Mouse (Mus musculus): ENCODE results near the gene Cd4. TPM values are rescaled to one million over a fixed set of nuclear protein-coding genes. Genes with fewer than 3 reads are reported as not detected.

Gene Cd4
- polyA plus RNA-seq, 1 experiment from 2014 or later: 0.13 TPM

DNA sequence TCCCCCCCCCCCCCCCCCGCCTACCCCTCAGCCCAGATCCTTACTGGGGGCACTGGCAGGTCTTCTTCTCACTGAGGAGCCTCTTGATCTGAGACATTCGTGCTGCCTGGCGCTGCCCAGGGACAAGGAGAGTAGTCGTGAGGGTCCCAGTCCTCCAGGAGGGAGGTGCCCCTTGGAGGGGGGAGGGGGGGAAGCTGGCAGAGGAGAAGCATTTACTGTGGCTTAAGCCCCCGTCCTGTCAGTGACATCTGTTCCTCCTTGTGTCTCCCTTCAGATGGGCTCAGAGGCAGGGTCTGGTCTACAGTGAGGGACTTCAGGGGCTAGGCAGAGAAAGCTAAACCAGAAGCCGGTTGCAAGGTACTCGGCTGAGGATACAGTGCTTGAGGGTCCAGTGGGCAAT, 21.5 kb downstream of the Cd4 start:
- WGBS: 59% methylated on average over 6 of the region's 7 CpGs
- Histone ChIP-seq H3K27ac (ENCODE audit: low read length) (no peak overlapping the region), H3K27me3 (ENCODE audit: control insufficient read depth, insufficient read depth, low read depth, low read length) (peaks cover 24% of the 10 kb centered on the region), H3K4me3 (ENCODE audit: low read length) (no peak overlapping the region), H3K9ac (ENCODE audit: low read length) (no peak overlapping the region), H3K9me3 (ENCODE audit: control insufficient read depth, low read length) (no peaks in the 10 kb centered on the region), H3K4me1 (replicated peaks; ENCODE audit: control insufficient read depth, insufficient read depth, low read length) (peaks cover 11% of the 10 kb centered on the region), H3K36me3 (ENCODE audit: control insufficient read depth, insufficient read depth, low read length) (no peaks in the 10 kb centered on the region), H3K4me2 (ENCODE audit: low read depth, low read length) (no peak overlapping the region)
- no peak for ATAC-seq (ENCODE audit: low read depth)

DNA sequence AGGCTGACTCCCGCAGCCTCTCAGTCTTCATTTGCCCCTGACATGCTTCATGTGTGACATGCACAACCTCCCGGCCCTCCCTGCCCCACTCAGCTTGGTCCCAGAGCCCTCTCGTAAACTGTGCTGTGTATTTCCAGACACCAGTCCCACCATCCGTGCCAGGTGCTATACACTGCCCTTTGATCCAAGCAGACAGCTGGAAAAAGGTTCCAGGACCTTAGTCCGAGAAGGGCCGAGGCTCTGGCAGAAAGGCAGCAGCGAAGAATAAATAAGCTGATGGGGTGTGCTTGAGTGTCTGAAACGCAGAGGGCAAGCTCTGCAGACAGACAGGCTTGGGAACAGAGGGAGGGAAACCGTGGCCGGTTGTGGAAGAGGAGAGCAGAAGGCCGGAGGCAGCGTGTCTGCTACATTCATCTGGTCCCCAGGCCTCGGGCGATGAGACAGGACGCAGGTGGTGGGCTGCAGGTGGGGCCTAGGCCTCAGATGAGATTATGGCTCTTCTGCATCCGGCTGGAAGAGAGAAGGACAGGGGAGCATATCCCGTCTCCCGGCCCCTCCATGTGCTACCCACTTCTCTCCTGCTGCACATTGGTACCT, 22.2 kb downstream of the Cd4 start:
- Histone ChIP-seq H3K9me3 (ENCODE audit: control insufficient read depth, low read length) (no peaks in the 10 kb centered on the region), H3K4me1 (replicated peaks; ENCODE audit: control insufficient read depth, insufficient read depth, low read length) (peaks cover 11% of the 10 kb centered on the region), H3K36me3 (ENCODE audit: control insufficient read depth, insufficient read depth, low read length) (no peaks in the 10 kb centered on the region), H3K9ac (ENCODE audit: low read length) (no peak overlapping the region), H3K4me2 (ENCODE audit: low read depth, low read length) (no peak overlapping the region), H3K4me3 (ENCODE audit: low read length) (no peak overlapping the region), H3K27me3 (ENCODE audit: control insufficient read depth, insufficient read depth, low read depth, low read length) (peaks cover 29% of the 10 kb centered on the region), H3K27ac (ENCODE audit: low read length) (no peak overlapping the region)
- WGBS: 33% methylated on average over 18 of the region's 18 CpGs
- ATAC-seq (ENCODE audit: low read depth): no peak

DNA sequence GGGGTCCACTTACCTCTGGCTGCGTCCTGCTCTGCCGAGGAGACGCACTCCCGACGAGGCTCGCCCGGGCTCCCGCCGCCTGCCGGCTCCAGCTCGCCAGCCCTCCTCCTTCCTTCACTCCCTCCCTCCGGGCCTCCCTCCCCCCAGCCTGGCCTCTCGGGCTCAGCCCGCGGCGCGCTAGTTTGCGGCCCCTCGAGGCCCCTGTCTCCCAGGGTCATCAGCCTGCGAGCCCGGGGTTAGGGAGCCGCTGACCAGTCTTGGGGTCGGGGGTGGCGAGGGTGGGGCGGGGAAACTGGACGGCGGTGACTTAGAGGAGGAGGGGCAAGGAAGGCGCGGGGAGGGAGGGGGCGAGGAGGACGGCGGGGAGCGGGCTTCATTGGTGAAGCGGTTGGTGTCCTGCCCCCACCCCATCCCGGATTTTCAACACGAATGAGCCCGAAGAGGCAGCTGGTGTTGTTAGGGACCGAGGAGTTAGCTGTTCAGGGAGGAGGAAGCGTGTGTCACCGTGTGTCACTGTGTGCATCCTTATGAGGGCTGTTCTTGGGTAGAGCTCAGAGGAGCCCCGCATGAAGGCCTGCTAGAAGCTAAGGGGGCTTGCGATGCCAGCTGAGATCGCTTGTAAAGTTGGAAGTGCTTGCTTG, 24.2 kb downstream of the Cd4 start, which contains the start of gene Gpr162:
TSS of gene Gpr162 (minus strand) at position 326 of the 641 bp plus-strand sequence.
- ATAC-seq (ENCODE audit: low read depth): peak; percentile 66
- no peaks in the 10 kb centered on the region for H3K9me3 ChIP-seq (ENCODE audit: control insufficient read depth, low read length)
- peak within 1 kb of the TSS; percentile 59 for H3K4me3 ChIP-seq (ENCODE audit: low read length)
- H3K4me1 ChIP-seq (replicated peaks; ENCODE audit: control insufficient read depth, insufficient read depth, low read length): peaks cover 11% of the 10 kb centered on the region
- H3K4me2 ChIP-seq (ENCODE audit: low read depth, low read length): peak within 1 kb of the TSS; percentile 99
- H3K27me3 ChIP-seq (ENCODE audit: control insufficient read depth, insufficient read depth, low read depth, low read length): peaks cover 38% of the 10 kb centered on the region
- H3K27ac ChIP-seq (ENCODE audit: low read length): no peak within 1 kb of the TSS
- H3K36me3 ChIP-seq (ENCODE audit: control insufficient read depth, insufficient read depth, low read length): no peaks in the 10 kb centered on the region
- H3K9ac ChIP-seq (ENCODE audit: low read length): peak within 1 kb of the TSS; percentile 72
- under 1% methylated on average over 38 of the region's 43 CpGs for WGBS

DNA sequence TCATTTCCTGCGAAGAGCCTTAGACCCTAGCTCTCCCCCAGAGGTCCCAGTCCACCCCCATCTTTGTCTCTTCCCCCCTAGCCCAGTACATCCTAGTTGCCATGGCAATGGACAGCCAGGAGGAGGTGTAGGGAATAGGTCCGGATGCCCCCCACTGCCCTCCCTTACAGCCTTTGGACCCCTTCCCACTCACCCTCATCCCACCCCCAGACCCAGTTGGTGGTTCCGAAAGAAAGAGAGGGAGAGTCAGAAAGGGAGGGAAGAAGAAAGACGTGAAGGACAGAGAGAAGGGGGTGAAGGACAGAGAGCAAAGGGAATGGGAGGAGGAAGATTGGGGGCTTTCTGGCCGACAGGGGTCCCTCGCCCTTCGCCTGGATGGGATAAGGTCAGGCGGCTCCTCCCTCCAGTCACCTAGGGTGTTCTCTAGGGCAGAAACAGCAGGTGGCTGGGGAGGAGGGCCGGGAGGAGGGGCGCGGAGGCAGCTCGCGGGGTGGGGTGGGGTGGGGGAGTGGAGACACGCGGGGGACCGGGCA, 24.8 kb downstream of the Cd4 start:
- WGBS: 2% methylated on average over 11 of the region's 16 CpGs
- H3K4me1 ChIP-seq (replicated peaks; ENCODE audit: control insufficient read depth, insufficient read depth, low read length): peaks cover 12% of the 10 kb centered on the region
- H3K36me3 ChIP-seq (ENCODE audit: control insufficient read depth, insufficient read depth, low read length): no peaks in the 10 kb centered on the region
- no peak overlapping the region for H3K27ac ChIP-seq (ENCODE audit: low read length)
- peak overlapping the region; percentile 59 for H3K4me3 ChIP-seq (ENCODE audit: low read length)
- peak overlapping the region; percentile 72 for H3K9ac ChIP-seq (ENCODE audit: low read length)
- peak; percentile 11 for ATAC-seq (ENCODE audit: low read depth)
- H3K9me3 ChIP-seq (ENCODE audit: control insufficient read depth, low read length): no peaks in the 10 kb centered on the region
- H3K4me2 ChIP-seq (ENCODE audit: low read depth, low read length): peak overlapping the region; percentile 99
- peaks cover 44% of the 10 kb centered on the region for H3K27me3 ChIP-seq (ENCODE audit: control insufficient read depth, insufficient read depth, low read depth, low read length)

DNA sequence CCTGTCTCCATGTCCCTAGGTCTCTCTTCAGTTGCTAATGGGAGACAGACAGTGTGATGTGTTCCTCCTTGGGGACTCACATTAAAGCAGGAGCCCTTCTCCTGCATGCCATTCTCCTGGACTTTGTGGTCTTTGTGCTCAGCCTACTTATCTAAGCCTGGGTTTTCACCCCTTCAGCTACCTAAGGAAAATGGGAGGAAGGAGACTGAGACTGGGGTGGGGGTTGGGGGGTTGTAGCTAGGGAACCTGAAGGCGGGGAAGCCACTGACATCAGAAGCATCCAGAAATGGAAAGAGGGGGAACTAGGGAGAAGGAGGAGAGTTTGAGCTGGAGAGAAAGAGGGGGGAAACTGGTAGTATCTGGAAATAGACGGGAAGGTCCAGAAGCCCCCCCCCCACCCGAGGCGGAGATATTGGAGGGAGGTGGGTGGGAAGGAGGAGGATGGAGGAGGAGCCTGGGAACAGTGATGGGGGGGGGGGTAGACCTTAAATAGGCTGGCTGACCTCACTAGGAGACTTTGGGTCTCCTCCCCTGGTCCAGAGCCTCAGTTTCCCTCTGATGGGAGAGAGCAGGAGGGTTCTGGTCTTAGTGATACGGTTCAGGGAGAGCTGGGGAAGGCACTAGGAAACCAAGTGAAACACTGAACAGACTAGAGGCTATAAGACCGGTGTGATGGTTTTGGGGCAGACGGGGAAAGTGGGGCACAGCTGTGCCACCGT, 25.5 kb downstream of the Cd4 start:
- Histone ChIP-seq H3K4me3 (ENCODE audit: low read length) (no peak overlapping the region; the same call in 1 of the 2 replicates), H3K9ac (ENCODE audit: low read length) (no peak overlapping the region), H3K36me3 (ENCODE audit: control insufficient read depth, insufficient read depth, low read length) (no peaks in the 10 kb centered on the region), H3K27ac (ENCODE audit: low read length) (no peak overlapping the region), H3K9me3 (ENCODE audit: control insufficient read depth, low read length) (no peaks in the 10 kb centered on the region), H3K27me3 (ENCODE audit: control insufficient read depth, insufficient read depth, low read depth, low read length) (peaks cover 44% of the 10 kb centered on the region), H3K4me2 (ENCODE audit: low read depth, low read length) (peak overlapping the region; percentile 99), H3K4me1 (replicated peaks; ENCODE audit: control insufficient read depth, insufficient read depth, low read length) (peaks cover 18% of the 10 kb centered on the region)
- ATAC-seq (ENCODE audit: low read depth): no peak
- 18% methylated on average over 8 of the region's 8 CpGs for WGBS

DNA sequence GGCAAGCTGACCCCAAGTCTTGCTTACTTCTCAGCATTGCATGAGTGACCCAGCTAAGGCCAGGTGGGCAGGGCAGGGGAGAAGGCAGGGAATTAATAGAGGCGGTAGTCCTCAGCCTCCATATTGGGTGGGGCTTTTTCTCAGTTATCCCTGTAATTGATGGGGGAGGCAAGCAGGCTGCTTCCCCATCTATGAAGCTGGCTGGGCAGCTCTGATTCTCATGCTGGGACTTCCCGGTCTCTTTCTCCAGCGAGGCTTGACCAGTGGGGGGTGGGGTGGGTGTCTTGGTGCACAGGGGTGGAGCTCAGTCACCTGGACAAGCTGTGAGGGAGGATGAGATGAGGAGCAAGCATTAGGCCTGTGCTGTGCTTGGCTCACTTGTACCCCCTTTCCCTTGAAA, 26.2 kb downstream of the Cd4 start:
- H3K4me3 ChIP-seq (ENCODE audit: low read length): no peak overlapping the region
- H3K36me3 ChIP-seq (ENCODE audit: control insufficient read depth, insufficient read depth, low read length): no peaks in the 10 kb centered on the region
- no peak overlapping the region for H3K4me2 ChIP-seq (ENCODE audit: low read depth, low read length)
- peaks cover 18% of the 10 kb centered on the region for H3K4me1 ChIP-seq (replicated peaks; ENCODE audit: control insufficient read depth, insufficient read depth, low read length)
- H3K27me3 ChIP-seq (ENCODE audit: control insufficient read depth, insufficient read depth, low read depth, low read length): peaks cover 44% of the 10 kb centered on the region
- no peak overlapping the region for H3K9ac ChIP-seq (ENCODE audit: low read length)
- WGBS: 41% methylated on average over 3 of the region's 3 CpGs
- H3K27ac ChIP-seq (ENCODE audit: low read length): no peak overlapping the region
- H3K9me3 ChIP-seq (ENCODE audit: control insufficient read depth, low read length): no peaks in the 10 kb centered on the region
- no peak for ATAC-seq (ENCODE audit: low read depth)

DNA sequence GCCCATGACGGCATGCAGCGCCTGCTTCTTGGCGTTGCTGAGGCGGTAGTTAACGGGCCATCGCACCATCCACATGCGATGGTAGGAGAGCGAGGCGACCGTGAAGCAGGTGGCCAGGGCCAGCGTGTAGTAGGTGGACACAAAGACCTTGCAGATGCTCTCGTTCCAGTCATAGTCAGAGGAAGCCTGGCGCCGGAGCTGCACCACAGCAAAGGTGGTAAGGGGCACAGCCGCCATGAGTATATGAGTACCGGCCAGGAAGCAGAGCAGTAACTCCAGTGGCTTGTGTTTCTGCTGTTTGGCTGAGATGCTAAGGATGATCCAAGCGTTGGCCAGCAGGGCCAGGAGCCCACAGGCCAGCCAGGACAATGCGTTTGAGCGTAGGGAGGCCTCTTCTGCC, 26.8 kb downstream of the Cd4 start:
- Histone ChIP-seq H3K4me3 (ENCODE audit: low read length) (no peak overlapping the region), H3K9ac (ENCODE audit: low read length) (no peak overlapping the region), H3K36me3 (ENCODE audit: control insufficient read depth, insufficient read depth, low read length) (no peaks in the 10 kb centered on the region), H3K4me1 (replicated peaks; ENCODE audit: control insufficient read depth, insufficient read depth, low read length) (peaks cover 22% of the 10 kb centered on the region), H3K27me3 (ENCODE audit: control insufficient read depth, insufficient read depth, low read depth, low read length) (peaks cover 44% of the 10 kb centered on the region), H3K4me2 (ENCODE audit: low read depth, low read length) (no peak overlapping the region), H3K9me3 (ENCODE audit: control insufficient read depth, low read length) (no peaks in the 10 kb centered on the region), H3K27ac (ENCODE audit: low read length) (no peak overlapping the region)
- 74% methylated on average over 19 of the region's 19 CpGs for WGBS
- ATAC-seq (ENCODE audit: low read depth): no peak

DNA sequence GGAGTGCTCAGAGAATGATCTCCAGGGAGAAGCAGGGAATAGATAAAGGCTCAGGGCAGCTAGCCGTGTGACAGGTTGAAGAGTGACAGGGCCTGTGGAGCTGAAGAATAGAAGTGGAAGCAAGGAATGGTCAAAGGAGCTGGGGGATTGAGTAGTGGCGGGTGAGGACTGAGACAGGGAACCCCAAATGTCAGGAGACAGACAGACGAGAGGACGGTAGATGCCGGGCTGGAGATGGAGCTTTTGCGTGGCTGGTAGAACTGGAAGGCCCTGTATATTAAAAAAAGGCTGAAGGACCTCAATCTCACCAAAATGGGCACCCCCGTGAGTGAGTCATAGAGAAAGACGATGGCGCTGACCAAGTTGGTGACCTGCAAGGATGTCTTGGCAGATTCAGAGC, 27.5 kb downstream of the Cd4 start:
- Histone ChIP-seq H3K4me1 (replicated peaks; ENCODE audit: control insufficient read depth, insufficient read depth, low read length) (peaks cover 24% of the 10 kb centered on the region), H3K9me3 (ENCODE audit: control insufficient read depth, low read length) (no peaks in the 10 kb centered on the region), H3K27ac (ENCODE audit: low read length) (no peak overlapping the region), H3K4me2 (ENCODE audit: low read depth, low read length) (no peak overlapping the region), H3K9ac (ENCODE audit: low read length) (no peak overlapping the region), H3K4me3 (ENCODE audit: low read length) (no peak overlapping the region), H3K36me3 (ENCODE audit: control insufficient read depth, insufficient read depth, low read length) (no peaks in the 10 kb centered on the region), H3K27me3 (ENCODE audit: control insufficient read depth, insufficient read depth, low read depth, low read length) (peaks cover 42% of the 10 kb centered on the region)
- 81% methylated on average over 9 of the region's 9 CpGs for WGBS
- no peak for ATAC-seq (ENCODE audit: low read depth)

DNA sequence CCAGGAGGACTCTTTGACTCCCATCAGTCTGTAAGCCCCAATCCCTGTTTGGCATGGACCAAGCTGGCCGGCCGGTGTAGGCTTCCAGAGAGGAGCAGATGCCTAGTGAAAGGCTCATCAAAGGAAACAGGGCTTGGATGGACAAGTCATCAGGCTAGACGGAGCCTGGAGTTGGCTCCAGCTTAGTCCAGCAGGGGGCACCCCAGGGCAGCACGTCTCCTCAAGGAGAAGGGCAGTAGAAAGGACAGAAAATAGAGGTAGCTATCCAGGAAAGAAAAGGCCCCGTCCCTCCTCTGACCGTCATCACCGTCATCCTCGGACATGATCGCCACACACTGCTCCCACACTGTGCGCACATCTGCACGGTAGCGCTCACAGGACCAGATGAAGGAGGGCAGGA, 28.3 kb downstream of the Cd4 start:
- no peak overlapping the region for H3K4me2 ChIP-seq (ENCODE audit: low read depth, low read length)

More for the DNA sequence above, 28.3 kb downstream of the Cd4 start:
- Histone ChIP-seq H3K27me3 (ENCODE audit: control insufficient read depth, insufficient read depth, low read depth, low read length) (peaks cover 37% of the 10 kb centered on the region), H3K9ac (ENCODE audit: low read length) (no peak overlapping the region; the same call in 1 of the 2 replicates), H3K4me1 (replicated peaks; ENCODE audit: control insufficient read depth, insufficient read depth, low read length) (peaks cover 24% of the 10 kb centered on the region), H3K36me3 (ENCODE audit: control insufficient read depth, insufficient read depth, low read length) (no peaks in the 10 kb centered on the region), H3K9me3 (ENCODE audit: control insufficient read depth, low read length) (no peaks in the 10 kb centered on the region), H3K4me3 (ENCODE audit: low read length) (no peak overlapping the region), H3K27ac (ENCODE audit: low read length) (no peak overlapping the region)
- WGBS: 5% methylated on average over 12 of the region's 12 CpGs
- ATAC-seq (ENCODE audit: low read depth): peak; percentile 26
